Mouse (Mus musculus) heart, postnatal 0 days (tissue): ENCODE results near the gene Nubp2.

Source experiments
- CTCF ChIP-seq: IDR thresholded peaks from 2 replicates; pipeline ENCODE4 v1.5.1; 2016; ENCODE audit warnings: antibody characterized with exemption, control low read depth, low read depth
- EP300 ChIP-seq: IDR thresholded peaks from 2 replicates; pipeline ENCODE4 v1.6.1; 2016; ENCODE audit warnings: antibody characterized with exemption, low read depth

DNA sequence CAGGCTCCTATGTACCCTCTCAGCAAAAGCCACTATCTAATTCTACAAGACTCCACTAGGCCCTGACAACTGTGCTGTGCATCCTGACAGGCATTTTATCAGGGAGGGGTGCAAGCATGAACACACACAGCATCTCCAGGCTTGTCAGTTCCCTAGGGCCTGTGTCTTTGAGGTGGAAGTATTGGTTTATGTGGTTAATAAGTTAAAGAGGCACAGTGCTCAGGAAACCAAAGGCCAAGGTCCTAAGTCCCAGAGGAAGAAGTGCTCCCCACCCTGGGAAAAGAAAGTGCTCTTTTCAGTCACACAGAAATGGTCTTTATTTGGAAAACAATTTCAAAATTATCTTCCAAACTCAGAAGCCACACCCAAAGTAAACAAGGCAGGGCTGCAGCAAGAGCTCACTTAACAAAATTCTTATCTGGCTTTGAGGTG lies 37.5 kb downstream of the Nubp2 start:
- TF ChIP-seq CTCF (no peak), EP300 (no peak)
